Mouse (Mus musculus) central nervous system, embryonic 18 days (tissue): ENCODE measurements around the gene Pln. TPM values are rescaled to one million over a fixed set of nuclear protein-coding genes. Genes with fewer than 3 reads are reported as not detected.

Source experiments
- polyA plus RNA-seq: library from polyadenylated mRNA; depleted of rRNA; stranded (reverse); fragments of >200 nt; gene quantifications from 2 replicates; pipeline ENCODE4 v1.2.3, GENCODE M21; 2012; rRNA removed

The Pln gene
- polyA plus RNA-seq, result 0.09 and 0.22 TPM in 2 replicates

GRCm38 (mm10) chr10:53337162-53337923 is at the start of gene Pln:
Gene Pln (plus strand): TSS chr10:53337667.

DNA sequence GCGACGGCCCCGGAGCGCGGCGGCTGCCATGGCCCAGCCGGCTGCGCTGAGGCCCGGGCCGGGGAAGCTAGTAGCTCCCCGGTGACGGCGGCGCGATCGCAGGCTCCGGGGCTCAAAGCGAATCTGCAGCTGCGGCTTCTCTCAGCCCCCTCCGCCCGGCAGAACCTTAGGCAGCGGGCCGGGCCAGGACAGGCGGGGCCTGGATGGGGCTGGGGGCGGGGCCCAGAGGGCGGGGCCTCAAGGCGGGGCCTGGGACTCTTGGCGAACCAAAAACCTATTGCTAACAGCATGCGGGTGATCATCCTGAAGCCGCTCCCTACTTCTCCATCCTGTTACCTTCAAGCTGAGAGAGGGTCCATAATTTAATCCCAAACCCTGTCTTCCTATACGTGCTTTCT is 42.2 kb downstream of the Pln start, which contains the start of gene Cep85l:
TSS of gene Cep85l (minus strand) at position 239 of the 398 bp plus-strand sequence.

Other genes with a start within 250 kb of the Pln start
- 7.9 and 8.1 TPM in 2 replicates for gene Cep85l, start 42.3 kb downstream of the Pln start, polyA plus RNA-seq